10 mouse cellular contexts compared by ENCODE assay signal in genomic region chr10:94521107-94521401, GRCm38 (mm10).
DNase-seq lines count a peak whose midpoint lies in the region; ATAC-seq and TF ChIP-seq lines count a peak whose summit lies in the region.
"Had no signal": no experiment of that assay in that cellular context is flagged by ENCODE, and none has a peak within 500 bp of the region (broad histone marks: within the 10 kb centered on the region; RNA-seq: fewer than 3 reads in every experiment).

No protein-coding gene starts in this region.

- H3K36me3 ChIP-seq in forebrain, embryonic 11.5 days (ENCODE audit: control insufficient read depth, insufficient read depth, low read length), result no peaks in the 10 kb centered on the region
- no peaks in the 10 kb centered on the region for H3K36me3 ChIP-seq in forebrain, embryonic 10.5 days (replicated peaks)
- H3K36me3 ChIP-seq in lung, embryonic 15.5 days, result no peaks in the 10 kb centered on the region
- no peaks in the 10 kb centered on the region for H3K36me3 ChIP-seq in embryonic facial prominence, embryonic 13.5 days
- H3K36me3 ChIP-seq in liver, postnatal 0 days (replicated peaks; ENCODE audit: insufficient read depth, low read length), result no peaks in the 10 kb centered on the region
- no peaks in the 10 kb centered on the region for H3K36me3 ChIP-seq in thymus, adult 2 months (ENCODE audit: control insufficient read depth, insufficient read depth, low read length)

- 23% methylated on average over 3 of the region's 3 CpGs for WGBS in forebrain, embryonic 11.5 days
- WGBS in forebrain, embryonic 10.5 days, result 21% methylated on average over 3 of the region's 3 CpGs
- WGBS in lung, embryonic 15.5 days, result 30% methylated on average over 3 of the region's 3 CpGs
- 21% methylated on average over 3 of the region's 3 CpGs for WGBS in embryonic facial prominence, embryonic 13.5 days
- WGBS in liver, postnatal 0 days (ENCODE audit: insufficient replicate concordance), result 25% methylated on average over 3 of the region's 3 CpGs
- 70% methylated on average over 3 of the region's 3 CpGs for WGBS in thymus, adult 2 months

- intact Hi-C loops in left cerebral cortex, adult 2 months (cut with DNase I), result loop anchor here (2.0 kb wide), 1 partner anchor 24 kb away; no protein-coding TSS in a partner anchor

- no peak overlapping the region for H3K4me3 ChIP-seq in forebrain, embryonic 11.5 days (ENCODE audit: low read depth, low read length)
- no peak overlapping the region for H3K4me3 ChIP-seq in forebrain, embryonic 10.5 days
- 0 out of 2 replicates have a peak overlapping the region, but pooled peaks have one; percentile 13 for H3K4me3 ChIP-seq in lung, embryonic 15.5 days
- no peak overlapping the region for H3K4me3 ChIP-seq in embryonic facial prominence, embryonic 13.5 days
- no peak overlapping the region for H3K4me3 ChIP-seq in liver, postnatal 0 days (ENCODE audit: low read depth, low read length)
- no peak overlapping the region for H3K4me3 ChIP-seq in left cerebral cortex, adult 2 months
- H3K4me3 ChIP-seq in thymus, adult 2 months (ENCODE audit: control insufficient read depth, insufficient read depth, low read length), result no peak overlapping the region
- H3K4me3 ChIP-seq: megakaryocyte, embryonic 14.5 days had no signal

- peaks cover 8% of the 10 kb centered on the region for H3K4me1 ChIP-seq in forebrain, embryonic 11.5 days (replicated peaks; ENCODE audit: control insufficient read depth, insufficient read depth, low read length)
- peaks cover 59% of the 10 kb centered on the region for H3K4me1 ChIP-seq in forebrain, embryonic 10.5 days
- H3K4me1 ChIP-seq in lung, embryonic 15.5 days, result peaks cover 42% of the 10 kb centered on the region
- H3K4me1 ChIP-seq in embryonic facial prominence, embryonic 13.5 days, result peaks cover 45% of the 10 kb centered on the region
- H3K4me1 ChIP-seq in liver, postnatal 0 days (ENCODE audit: insufficient read depth), result peaks cover 18% of the 10 kb centered on the region
- peaks cover 48% of the 10 kb centered on the region for H3K4me1 ChIP-seq in thymus, adult 2 months (replicated peaks; ENCODE audit: control insufficient read depth, insufficient read depth, low read length)
- H3K4me1 ChIP-seq: megakaryocyte, embryonic 14.5 days had no signal

- no peak overlapping the region for H3K4me2 ChIP-seq in forebrain, embryonic 11.5 days (ENCODE audit: low read depth, low read length, severe bottlenecking)
- H3K4me2 ChIP-seq in lung, embryonic 15.5 days, result peak overlapping the region; percentile 43
- peak overlapping the region; percentile 47 for H3K4me2 ChIP-seq in embryonic facial prominence, embryonic 13.5 days
- H3K4me2 ChIP-seq in liver, postnatal 0 days (ENCODE audit: low read depth, low read length), result peak overlapping the region; percentile 24; the same call in 1 of the 2 replicates

- H3K9me3 ChIP-seq in forebrain, embryonic 11.5 days (ENCODE audit: control insufficient read depth, low read length), result no peaks in the 10 kb centered on the region
- H3K9me3 ChIP-seq in forebrain, embryonic 10.5 days, result no peaks in the 10 kb centered on the region
- no peaks in the 10 kb centered on the region for H3K9me3 ChIP-seq in lung, embryonic 15.5 days
- H3K9me3 ChIP-seq in embryonic facial prominence, embryonic 13.5 days, result no peaks in the 10 kb centered on the region
- H3K9me3 ChIP-seq in liver, postnatal 0 days (ENCODE audit: low read length), result no peaks in the 10 kb centered on the region

- no peak for DNase-seq in forebrain, embryonic 11.5 days (ENCODE audit: low spot score)
- no peak for DNase-seq in forebrain, embryonic 10.5 days (ENCODE audit: extremely low spot score, low spot score)
- DNase-seq in lung, adult 18-20 months, result no peak
- DNase-seq in liver, postnatal 0 days, result no peak
- no peak for DNase-seq in left cerebral cortex, adult 2 months (ENCODE audit: extremely low spot score in 1 of 2, low spot score in 2 of 2)
- no peak for DNase-seq in thymus, adult 2 months
- DNase-seq: kidney, adult 2 months had no signal

- H3K27me3 ChIP-seq in forebrain, embryonic 11.5 days (ENCODE audit: control insufficient read depth, insufficient read depth, low read length), result 0 out of 2 replicates have a peak, but pooled peaks cover 1% of the 10 kb centered on the region
- H3K27me3 ChIP-seq in forebrain, embryonic 10.5 days (ENCODE audit: poor library complexity, severe bottlenecking), result peaks cover 56% of the 10 kb centered on the region
- peaks cover 14% of the 10 kb centered on the region; the same call in 1 of the 2 replicates for H3K27me3 ChIP-seq in lung, embryonic 15.5 days
- peaks cover 25% of the 10 kb centered on the region for H3K27me3 ChIP-seq in embryonic facial prominence, embryonic 13.5 days
- H3K27me3 ChIP-seq in liver, postnatal 0 days (ENCODE audit: insufficient read depth, low read length), result 0 out of 2 replicates have a peak, but pooled peaks cover 3% of the 10 kb centered on the region
- no peaks in the 10 kb centered on the region for H3K27me3 ChIP-seq in thymus, adult 2 months (ENCODE audit: control insufficient read depth, insufficient read depth, low read length)

- TF ChIP-seq CTCF in liver, postnatal 0 days (IDR thresholded peaks at IDR 0.05; ENCODE audit: low read depth), result no peak
- no peak for TF ChIP-seq CTCF in left cerebral cortex, adult 2 months (IDR thresholded peaks at IDR 0.05)
- TF ChIP-seq CTCF in thymus, adult 2 months (IDR thresholded peaks at IDR 0.05; ENCODE audit: borderline replicate concordance, control insufficient read depth, extremely low read depth, insufficient read depth, low read length, poor library complexity), result no peak

- no peak overlapping the region for H3K27ac ChIP-seq in forebrain, embryonic 11.5 days (ENCODE audit: low read depth, low read length)
- H3K27ac ChIP-seq in forebrain, embryonic 10.5 days, result no peak overlapping the region
- H3K27ac ChIP-seq in lung, embryonic 15.5 days, result peak overlapping the region; percentile 69; the same call in 1 of the 2 replicates
- no peak overlapping the region for H3K27ac ChIP-seq in embryonic facial prominence, embryonic 13.5 days
- no peak overlapping the region for H3K27ac ChIP-seq in liver, postnatal 0 days (ENCODE audit: low read depth)
- no peak overlapping the region for H3K27ac ChIP-seq in left cerebral cortex, adult 2 months
- no peak overlapping the region for H3K27ac ChIP-seq in thymus, adult 2 months (ENCODE audit: control insufficient read depth, insufficient read depth, low read length)

- no peak for TF ChIP-seq POLR2A in thymus, adult 2 months (IDR thresholded peaks at IDR 0.05; ENCODE audit: control insufficient read depth, extremely low read depth, insufficient read depth, low read length, poor library complexity)

- no peak overlapping the region for H3K9ac ChIP-seq in forebrain, embryonic 11.5 days (ENCODE audit: low read length)
- no peak overlapping the region for H3K9ac ChIP-seq in lung, embryonic 15.5 days
- no peak overlapping the region for H3K9ac ChIP-seq in embryonic facial prominence, embryonic 13.5 days
- no peak overlapping the region for H3K9ac ChIP-seq in liver, postnatal 0 days (replicated peaks)

- TF ChIP-seq EP300 in liver, postnatal 0 days (IDR thresholded peaks at IDR 0.05; ENCODE audit: low read depth), result no peak

- ATAC-seq in forebrain, embryonic 11.5 days (replicated peaks; ENCODE audit: low FRiP score), result peak; percentile 35; the same call in 1 of the 2 replicates
- ATAC-seq in lung, embryonic 15.5 days (ENCODE audit: borderline replicate concordance, extremely low read depth, low FRiP score, low TSS enrichment), result peak; percentile 50; the same call in 1 of the 2 replicates
- no peak for ATAC-seq in embryonic facial prominence, embryonic 13.5 days (ENCODE audit: insufficient number of reproducible peaks, insufficient read depth, low FRiP score, low TSS enrichment, low read depth)
- ATAC-seq in liver, postnatal 0 days, result peak; percentile 70; the same call in 1 of the 2 replicates
